Mouse (Mus musculus): ENCODE data around the gene Dusp7. TPM values are rescaled to one million over a fixed set of nuclear protein-coding genes. Genes with fewer than 3 reads are reported as not detected.

Gene Dusp7
- total RNA-seq, 2 experiments from 2014 or later = 23.9 to 25.5 TPM

DNA sequence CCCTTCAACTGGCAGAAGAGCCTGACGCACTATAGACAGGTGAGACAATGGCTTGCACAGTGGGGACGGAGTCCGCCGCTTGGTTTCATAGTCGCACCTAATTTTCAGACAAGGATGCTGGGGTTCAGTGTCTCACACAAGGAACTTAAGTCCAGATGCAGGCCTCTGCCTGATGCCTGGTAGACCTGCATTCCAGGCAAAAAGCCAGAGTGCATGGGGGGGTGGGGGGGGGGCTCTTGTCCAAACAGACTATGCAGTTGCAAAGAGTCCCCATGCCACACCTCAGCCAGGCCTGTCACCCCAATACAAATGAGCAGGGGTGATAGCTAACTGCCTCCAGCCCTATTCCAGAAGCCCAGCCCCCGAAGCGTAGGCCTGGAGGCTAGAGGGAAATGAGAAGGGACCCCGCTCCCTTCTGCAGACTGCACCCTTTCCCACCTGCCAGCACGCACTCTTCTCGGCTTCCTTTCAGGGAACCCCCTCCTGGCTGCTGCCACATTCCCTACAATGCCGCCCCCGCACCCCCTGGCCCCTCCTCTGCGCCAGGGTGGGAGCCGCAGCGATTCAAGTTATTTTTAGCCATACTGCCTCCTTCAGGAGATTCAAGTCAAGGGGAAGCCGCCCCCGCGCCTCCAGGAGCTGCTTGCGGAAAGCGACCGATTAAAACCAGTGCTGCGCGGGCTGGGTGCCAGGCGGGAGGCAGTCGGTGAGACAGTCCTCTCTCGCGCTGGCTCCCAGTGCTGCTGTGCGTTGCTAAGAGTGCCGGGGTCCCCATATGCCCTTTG is 49.6 kb downstream of the Dusp7 start:
- DNase-seq (ENCODE audit: low spot score in 2 of 2) = peak; percentile 65 to 84

DNA sequence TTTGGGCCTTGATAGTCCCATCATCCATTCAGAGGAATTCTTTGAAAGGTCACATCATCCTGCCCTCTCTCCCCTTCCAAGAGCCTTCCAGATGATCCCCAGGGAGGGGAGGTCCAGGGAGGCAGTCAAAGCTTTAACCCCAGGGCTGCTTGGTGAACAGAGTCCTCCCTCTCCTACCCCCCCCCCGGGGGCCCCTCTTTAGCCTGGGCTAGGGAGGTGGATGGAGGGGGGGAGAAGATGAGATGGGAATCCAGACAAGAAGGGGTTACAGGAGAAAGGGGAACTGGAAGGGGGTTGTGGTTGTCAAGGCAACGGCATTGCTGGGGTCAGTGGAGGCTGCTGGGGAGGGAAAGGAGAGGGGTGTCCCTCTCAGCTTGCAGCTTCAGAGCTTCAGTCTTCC is 52.2 kb downstream of the Dusp7 start:
- no peak for DNase-seq (ENCODE audit: low spot score in 2 of 2)

DNA sequence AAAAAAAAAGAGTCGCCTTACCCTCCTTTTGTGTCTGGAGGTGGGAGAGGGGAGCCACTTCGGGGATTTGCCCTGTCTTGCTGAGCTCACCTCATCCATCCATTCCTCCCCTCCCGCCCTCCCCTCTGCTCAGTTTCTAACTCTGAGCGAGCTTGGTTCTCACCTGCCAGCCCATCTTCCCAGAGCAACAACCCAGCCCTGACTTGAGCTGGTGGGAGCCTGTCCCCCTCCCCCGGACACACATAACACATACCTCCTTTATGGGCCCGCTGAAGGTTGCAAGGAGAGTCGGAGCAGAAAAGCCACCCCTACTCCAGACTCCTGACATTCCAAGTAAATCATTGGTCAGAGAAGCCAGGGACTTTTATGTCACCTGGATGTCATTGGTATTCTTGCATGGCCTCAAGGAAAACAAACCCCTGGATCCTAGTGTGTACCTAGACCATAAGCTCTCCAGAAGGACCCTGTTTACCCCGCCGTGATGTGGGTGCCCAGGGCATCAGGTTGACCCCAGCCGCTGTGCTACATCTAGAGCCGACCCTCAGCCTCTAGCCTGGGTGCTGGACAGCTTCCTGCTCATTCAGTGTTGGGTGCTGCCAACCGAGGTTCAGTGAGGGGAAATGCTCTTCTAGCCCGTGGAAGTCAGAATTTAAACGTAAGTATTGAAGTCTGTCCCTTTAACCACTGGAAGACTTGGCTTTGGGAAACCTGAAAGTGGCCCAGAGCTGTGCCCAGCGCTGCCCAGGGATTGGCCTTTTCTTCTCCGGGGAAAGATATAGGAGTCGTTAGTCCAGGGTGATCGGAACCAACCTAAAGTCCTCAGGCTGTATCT is 52.8 kb downstream of the Dusp7 start:
- no peak for DNase-seq (ENCODE audit: low spot score in 2 of 2)

DNA sequence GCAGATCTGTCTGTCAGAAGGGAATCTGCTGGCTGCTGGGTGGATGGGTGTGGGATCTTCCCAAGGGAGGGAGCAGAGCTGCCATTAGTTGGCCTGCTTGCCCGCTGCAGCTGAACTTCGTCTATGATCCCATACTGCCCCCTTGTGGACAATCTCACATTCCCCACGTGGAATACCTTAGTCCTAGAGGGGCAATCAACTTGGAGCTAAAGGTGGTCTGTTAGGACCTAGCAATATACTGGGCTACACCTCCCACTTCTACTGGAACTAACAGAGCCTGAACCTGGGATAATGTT is 53.4 kb downstream of the Dusp7 start:
- DNase-seq (ENCODE audit: low spot score in 2 of 2) = peak; percentile 75 to 85

Other genes with a start within 250 kb of the Dusp7 start
- 1 to 10 TPM; 1.1 to 3.0 TPM for gene Glyctk, start 210.5 kb upstream of the Dusp7 start, total RNA-seq (2021)
- 10 to 100 TPM; 60.3 to 62.5 TPM for gene Wdr82, start 197.7 kb upstream of the Dusp7 start, total RNA-seq (2021)
- 10 to 100 TPM; 16.7 to 20.8 TPM for gene Ppm1m, start 168.9 kb upstream of the Dusp7 start, total RNA-seq (2021)
- 100 to 1,000 TPM in 1 of 2 experiments, 10 to 100 TPM in 1; 92.7 to 105 TPM for gene Twf2, start 165.5 kb upstream of the Dusp7 start, total RNA-seq (2021)
- gene Tlr9, start 146.0 kb upstream of the Dusp7 start, total RNA-seq (2021) = 1 to 10 TPM in 1 of 2 experiments, under 1 TPM in 1; 0.88 to 1.1 TPM
- 100 to 1,000 TPM; 127 to 159 TPM for gene Alas1, start 120.0 kb upstream of the Dusp7 start, total RNA-seq (2021)
- 1 to 10 TPM; 5.4 to 5.8 TPM for gene Poc1a, start 87.6 kb upstream of the Dusp7 start, total RNA-seq (2021)
- 100 to 1,000 TPM; 526 to 599 TPM for gene Rpl29, start 60.8 kb downstream of the Dusp7 start, total RNA-seq (2021)
- 10 to 100 TPM; 13.4 to 13.5 TPM for gene Acy1, start 69.7 kb downstream of the Dusp7 start, total RNA-seq (2021)
- 10 to 100 TPM in 1 of 2 experiments, 1 to 10 TPM in 1; 8.8 to 10.3 TPM for gene Abhd14b, start 78.8 kb downstream of the Dusp7 start, total RNA-seq (2021)
- 10 to 100 TPM; 18.5 to 19.1 TPM for gene Abhd14a, start 79.0 kb downstream of the Dusp7 start, total RNA-seq (2021)
- 10 to 100 TPM; 83.6 to 84.9 TPM for gene Pcbp4, start 84.7 kb downstream of the Dusp7 start, total RNA-seq (2021)
- under 1 TPM; 0.44 to 0.65 TPM for gene Gpr62, start 97.3 kb downstream of the Dusp7 start, total RNA-seq (2021)
- gene Rrp9, start 107.3 kb downstream of the Dusp7 start, total RNA-seq (2021) = 10 to 100 TPM; 25.1 to 26.2 TPM
- 10 to 100 TPM; 26.4 to 28.1 TPM for gene Parp3, start 108.3 kb downstream of the Dusp7 start, total RNA-seq (2021)
- gene Iqcf1, start 131.3 kb downstream of the Dusp7 start, total RNA-seq (2021) = not detected
- gene Iqcf5, start 145.9 kb downstream of the Dusp7 start, total RNA-seq (2021) = not detected
- not detected for gene Iqcf3, start 193.0 kb downstream of the Dusp7 start, total RNA-seq (2021)
- gene Iqcf4, start 202.4 kb downstream of the Dusp7 start, total RNA-seq (2021) = not detected